Mouse (Mus musculus): ENCODE measurements around the gene Sbno2.

Gene Sbno2

DNA sequence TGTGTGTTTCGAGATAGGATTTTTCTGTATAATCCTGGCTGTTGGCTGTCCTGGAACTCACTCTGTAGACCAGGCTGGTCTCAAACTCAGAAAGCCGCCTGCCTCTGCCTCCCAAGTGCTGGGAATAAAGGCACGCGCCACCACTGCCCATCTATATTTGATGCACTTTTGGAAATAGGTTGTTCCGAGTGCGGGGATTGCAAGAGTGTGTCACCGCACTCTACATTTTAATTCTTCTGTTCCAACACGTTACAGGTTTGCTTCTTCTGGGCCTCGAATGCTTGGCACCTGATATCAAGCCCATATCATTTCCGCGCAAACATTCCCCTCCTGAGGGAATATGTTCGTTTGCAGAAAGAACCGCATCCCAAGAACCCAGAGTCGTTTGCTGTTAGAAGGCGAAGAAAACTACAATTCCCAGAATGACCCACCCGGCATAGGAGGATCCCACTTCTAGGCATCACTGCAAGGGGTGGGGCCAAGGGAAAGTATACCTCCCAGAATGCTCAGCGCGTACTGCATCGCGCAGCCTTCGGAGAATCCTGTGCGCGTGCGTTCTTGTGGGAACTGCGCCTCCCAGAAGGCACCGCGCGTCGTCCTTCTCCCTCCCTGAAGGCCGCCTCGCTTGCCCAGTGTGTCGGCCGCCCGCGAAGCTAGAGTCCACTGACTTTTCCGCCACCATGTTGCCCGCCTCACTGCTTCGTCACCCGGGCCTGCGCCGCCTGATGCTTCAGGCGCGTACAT lies 36.6 kb upstream of the Sbno2 start:
- peak; percentile 86 to 93 for DNase-seq

DNA sequence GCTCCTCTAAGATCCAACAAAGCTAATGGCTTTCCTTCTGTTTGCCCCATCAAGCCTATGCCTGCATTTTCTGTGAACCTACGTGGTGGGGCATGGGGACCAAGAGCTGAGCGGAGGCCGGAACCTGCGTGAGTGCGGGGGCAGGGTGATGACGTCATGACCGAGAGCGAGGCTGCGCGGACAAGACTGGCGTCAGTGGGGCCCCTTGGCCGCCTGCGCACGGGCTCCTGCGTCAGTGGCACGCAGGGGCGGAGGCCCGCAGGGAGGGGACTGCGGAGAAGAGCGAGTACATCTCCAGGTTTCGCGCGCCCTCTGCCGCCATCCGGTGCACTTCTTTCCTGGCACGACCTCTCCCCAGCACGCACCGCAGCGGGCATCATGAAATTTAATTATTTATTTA lies 35.9 kb upstream of the Sbno2 start:
- peak; percentile 94 to 98 for DNase-seq

DNA sequence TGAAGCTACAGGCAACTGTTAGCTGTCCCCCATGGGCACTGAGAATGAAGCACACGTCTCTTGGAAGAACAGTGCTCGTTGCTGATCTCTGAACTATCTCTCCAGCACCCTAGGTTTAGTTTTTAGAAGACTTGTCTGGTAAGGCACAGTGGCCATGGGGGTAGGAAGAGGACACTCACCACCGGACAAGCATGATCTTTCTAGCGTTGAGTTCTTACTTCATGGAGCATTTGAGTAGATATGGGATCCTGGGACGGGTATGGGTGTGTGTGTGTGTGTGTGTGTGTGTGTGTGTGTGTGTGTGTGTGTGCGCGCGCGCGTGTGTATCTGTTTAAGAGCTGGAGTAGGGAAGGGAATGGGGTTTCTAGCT lies 35.3 kb upstream of the Sbno2 start, which contains the start of gene Cbarp:
Gene Cbarp, minus strand, starts transcription at position 170 of the 370 bp plus-strand sequence.
- DNase-seq = no peak

DNA sequence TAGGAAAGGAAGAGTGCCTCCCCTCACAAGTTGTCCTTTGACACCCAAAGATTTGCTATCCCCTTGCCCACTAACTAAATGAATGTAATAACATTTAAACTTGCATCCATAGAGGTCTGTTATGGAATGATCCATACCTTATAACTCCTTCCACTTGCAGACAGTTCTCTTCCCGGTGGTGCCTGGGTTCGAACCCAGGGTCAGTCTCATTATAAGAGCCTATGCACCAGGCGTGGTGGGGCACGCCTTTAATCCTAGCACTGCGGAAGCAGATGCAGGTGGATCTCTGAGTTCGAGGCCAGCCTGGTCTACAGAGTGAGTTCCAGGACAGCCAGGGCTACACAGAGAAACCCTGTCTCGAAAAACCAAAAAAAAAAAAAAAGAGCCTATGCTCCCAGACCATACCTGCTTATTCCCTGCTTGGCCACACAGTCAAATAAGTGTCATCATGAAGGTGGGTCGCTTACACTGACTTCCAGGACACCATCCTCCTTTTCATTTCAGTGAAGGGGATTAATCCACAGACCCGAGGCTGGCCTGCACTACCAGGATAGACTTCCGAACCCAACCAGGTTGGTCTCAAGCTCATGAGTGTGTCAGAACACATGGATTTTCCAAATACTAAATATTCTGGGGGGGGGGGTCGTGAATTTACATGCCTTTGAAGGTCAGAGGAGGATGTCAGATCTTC lies 34.7 kb upstream of the Sbno2 start:
- no peak for DNase-seq

DNA sequence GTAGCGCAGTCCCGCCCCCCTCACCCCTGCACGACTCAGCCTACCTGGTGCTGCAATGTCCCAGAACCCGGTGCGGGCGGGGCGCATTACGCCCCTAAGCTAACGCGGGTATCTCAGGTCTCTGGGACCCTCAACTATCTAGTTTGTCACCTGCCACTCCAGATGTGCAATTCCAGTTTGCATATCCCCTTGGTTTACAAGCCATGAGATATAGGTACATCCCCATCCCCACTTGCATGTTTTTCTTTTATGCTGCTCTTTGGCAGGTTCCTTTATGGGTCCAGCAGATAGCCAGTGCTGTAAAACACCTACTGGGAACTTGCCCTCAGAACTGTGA lies 34.0 kb upstream of the Sbno2 start:
- DNase-seq = no peak

DNA sequence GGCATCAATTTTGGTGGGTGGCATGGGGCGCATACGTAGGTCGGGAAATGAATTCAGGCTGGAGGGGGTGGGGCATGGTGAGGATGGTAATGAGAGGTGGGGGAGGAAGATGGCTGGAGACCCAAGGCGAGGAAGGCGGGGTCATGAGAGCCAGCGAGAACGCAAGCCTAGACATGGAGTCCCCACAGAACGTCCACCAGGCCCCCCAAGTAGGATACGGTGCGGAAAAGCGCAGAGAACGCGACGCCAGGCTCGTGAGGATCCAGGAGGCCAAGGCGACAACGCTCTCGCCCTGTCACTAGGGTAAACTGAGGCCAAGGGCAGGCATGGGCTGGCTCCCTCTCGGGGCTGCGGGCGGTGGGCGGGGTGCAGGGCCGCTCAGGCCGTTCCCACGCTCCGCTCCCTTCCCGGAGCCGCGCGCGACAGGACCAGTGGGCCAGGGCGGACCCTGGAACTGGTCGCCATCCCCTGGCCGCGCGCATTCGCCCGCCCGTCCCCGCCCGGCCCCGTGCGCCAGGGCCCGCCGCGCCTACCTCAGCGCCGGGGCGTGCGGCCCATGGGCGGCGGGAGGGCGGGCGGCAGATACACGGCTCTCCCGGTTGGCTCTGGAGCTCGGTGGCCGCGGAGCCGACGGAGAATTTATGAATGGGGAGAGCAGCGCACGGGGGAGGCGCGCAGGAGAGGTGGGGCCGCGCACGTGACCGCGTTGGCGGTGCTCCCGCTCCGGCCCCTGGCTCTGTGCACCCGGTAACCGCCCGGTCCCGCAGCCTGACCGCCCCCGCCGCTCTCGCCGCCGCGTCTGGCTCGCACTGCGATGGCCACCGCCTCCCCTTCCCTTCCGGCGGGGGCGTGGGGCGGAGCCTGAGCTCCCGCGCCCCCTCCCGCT lies 33.4 kb upstream of the Sbno2 start, which contains the start of gene Atp5d:
Gene Atp5d, plus strand, starts transcription at position 80 of the 886 bp plus-strand sequence.
- peak; percentile 65 to 73 for DNase-seq

DNA sequence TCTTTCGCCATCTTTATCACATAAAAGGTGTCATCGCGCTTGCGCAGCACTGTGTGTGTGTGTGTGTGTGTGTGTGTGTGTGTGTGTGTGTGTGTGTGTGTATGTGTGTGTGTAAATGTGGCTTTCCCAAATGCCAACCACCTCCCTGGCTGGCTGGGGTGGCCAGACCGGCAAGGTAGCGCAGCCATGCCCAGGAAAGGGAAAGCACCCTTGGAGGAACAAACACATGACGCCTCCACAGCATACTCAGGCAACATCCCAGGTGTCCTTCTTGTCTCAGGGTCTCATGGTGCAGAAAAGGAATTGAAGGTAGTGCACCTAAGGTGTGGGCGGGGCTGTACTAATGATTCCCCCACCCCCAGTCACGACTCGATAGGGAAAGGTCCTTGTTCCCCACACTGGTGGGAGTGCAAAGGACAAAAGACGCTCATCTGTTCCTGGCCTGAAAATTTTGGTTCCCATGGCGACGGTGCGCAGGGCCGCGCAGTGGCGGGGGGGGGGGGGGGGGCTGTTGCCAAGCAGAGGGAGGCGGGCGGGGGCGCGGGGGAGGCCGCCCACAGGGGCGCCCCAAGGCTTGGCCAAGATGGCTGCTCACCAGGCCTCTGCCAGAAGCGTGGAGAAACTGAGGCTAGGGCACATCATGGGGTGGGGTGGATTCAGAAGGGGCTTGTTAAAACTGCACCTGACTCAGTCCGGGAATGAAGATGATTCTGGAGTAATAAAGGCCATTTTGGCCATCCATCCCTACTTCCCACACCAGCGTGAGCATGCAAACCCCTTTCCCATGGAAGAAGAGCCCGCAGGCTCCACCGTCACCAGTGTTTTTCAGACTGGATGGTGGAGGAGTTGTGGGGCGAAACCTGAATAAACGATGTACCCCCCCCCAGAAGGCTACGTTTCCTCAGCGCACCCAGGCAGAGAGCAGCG lies 32.5 kb upstream of the Sbno2 start:
- peak in 1 of 2 experiments; percentile 32 for DNase-seq

DNA sequence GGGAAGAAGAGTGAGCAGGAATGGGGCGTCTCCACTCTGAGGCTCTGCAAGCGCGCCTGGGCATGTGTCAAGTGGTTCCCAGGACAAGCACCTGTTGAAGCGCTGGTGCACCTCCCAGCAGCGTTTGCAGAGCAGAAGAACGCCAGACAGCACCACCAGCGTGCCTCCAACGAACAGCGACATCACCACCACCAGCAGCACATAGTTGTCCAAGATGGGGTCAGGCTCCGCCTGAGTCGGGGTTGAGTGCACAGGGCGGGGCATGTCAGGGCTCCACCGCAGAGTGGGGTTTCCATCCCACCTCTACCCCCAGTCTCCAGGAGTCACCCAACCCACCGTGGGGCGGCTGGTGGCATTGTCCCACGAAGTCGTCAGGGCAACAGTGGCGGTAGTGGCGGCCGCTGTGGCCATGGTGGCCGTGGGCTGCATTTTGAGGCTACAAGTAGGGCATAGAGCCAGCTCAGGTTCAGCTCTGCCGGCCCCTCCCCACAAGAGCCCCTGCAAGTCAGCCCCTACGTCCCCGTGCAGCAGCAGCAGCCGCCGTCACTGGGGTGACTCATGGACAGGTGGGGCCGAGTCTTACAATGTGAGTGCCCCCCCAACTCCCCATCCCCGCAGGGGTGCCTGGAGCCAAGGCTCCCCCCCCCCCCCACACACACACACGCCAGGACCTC lies 31.7 kb upstream of the Sbno2 start:
- peak in 1 of 2 experiments; percentile 52 for DNase-seq

DNA sequence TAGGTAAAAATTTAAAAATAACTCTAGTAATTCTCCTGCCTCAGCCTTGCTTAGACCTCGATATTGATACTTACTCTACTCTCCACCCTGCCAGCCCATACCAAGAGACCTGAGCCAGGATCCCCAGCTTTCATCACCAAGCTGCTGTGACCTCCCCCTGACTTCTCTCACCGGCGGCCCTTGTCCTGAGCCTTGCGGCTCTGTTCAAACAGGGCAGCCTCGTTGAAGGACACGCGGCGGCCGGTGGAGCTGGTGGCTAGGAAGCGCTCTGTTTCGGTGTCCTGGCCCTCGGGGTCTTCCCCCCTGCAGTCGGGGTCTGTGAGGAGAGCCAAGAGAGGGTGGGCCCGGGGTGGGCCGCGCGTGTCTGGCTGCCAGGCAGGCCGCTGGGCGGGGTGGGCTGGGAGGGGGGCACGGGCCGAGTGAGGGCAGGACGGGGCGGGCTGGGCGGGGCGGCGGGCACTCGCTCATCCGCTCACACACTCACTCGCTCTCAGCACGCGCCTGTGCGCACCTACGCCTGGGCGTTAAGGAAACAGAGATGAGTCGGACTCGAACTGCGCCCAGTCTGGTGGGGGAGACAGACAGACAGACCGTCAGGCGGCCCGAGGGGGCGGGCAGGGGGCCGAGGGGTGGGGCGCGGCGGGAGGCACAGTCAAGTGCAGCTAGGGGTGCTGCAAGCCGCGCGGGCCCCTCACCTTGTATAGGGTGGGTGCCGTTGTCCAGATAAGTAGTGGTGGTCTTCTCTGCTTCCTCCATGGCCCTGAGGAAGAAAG lies 31.0 kb upstream of the Sbno2 start:
- peak in 1 of 2 experiments; percentile 26 for DNase-seq

DNA sequence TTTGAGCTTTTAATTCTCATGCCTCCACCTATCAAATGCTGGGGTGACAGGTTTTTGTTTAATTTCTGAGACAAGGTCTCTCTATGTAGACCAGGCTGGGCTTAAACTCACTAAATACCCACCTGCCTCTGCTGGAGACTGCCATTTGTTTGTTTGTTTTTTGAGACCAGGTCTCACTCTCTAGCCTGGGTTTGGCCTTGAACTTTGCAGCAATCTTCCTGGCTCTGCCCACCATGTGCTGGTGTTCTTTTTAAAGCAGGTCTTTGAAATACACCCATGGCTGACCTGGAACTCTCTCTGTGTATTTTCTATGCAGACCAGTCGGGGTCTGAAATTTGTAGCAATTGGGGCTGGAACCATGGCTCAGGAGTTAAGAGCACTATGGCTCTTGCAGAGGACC lies 30.3 kb upstream of the Sbno2 start:
- no peak for DNase-seq

DNA sequence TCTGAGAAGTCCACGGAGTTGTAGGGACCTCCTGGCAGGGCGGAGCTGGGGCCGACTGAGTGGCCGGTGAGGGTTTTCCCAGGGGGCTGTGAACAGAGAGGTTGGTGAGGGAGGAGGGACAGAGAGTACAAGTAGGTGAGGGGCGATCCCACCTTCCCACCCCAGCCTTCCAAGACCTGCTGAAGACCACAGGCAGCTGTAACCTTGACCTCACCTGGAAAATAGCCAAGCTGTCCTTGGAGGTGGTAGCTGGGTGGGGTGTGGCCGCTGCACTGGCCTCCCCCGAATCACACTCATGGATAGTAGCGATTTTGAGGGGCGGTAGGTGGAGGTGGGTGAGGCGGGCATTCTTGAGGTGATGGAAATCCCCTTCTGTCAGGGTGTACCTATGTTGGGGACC lies 29.8 kb upstream of the Sbno2 start:
- DNase-seq = no peak

DNA sequence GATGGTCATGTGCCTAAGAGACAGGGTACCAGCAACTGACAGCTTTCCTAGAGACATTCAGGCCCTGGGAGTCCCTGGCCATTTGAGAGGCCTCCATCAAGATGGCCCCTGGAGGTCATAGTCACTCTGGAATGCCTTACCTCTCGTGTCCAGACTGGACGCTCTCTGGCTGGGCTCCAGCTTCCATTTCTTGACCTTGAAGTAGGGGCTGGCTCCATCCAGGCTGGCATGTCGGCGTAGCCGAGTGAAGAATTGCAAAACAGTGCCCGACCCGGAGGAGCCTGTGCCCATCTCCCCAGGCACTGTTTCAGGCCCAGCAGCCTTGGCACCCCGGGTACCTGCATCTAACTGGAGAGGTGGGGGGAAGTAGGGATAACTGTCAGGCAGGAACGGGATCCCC lies 29.1 kb upstream of the Sbno2 start:
- no peak for DNase-seq

DNA sequence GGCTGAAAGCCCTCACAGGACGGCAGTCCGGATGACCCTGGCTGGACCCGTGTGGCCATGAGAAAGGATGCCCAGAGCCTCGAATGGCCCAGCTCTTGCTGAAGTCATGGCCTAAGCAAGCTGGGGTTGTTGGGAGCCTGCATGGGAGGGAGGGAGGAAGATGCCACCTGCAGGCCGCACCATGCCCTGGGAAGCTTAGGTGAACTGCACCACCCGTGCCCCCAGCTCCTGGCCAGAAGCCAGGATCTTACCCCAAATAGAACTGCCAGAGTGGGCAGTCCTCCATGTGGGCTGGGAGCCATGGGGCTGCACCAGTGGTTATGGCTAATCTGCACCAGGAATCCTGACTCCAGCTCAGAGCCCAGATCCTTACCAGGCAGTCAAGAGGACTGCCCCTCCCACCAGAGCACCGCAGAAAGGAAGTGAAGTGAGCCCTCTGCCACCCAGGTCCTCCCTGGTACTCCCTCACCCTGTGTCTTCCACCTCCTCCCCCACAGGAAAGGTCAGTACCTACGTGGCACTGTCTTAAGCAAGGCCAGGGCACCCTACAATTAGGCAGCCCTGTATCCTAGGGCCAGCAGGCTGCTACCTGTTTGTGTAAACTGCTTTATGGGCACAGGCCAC lies 28.0 kb upstream of the Sbno2 start:
- peak in 1 of 2 experiments; percentile 47 for DNase-seq

DNA sequence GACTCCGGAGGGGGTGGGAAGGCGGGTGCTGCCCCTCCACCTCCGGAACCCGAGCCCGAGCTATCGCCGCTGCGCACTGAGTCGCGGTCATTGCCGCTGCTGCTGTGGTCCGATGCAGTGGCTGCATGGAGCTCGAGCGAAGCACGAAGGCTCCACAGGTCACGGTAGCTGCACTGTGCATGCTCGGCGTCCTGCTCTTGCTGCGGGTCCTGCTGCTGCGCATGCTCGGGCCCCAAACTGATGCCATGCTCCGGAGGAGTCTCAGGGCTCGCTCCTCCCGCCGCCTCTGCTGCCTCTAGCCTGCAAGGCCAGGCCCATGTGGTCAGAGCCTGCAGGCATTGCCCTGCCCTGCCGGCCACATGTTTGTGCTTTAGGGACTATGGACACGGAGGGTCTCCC lies 26.6 kb upstream of the Sbno2 start:
- no peak for DNase-seq

DNA sequence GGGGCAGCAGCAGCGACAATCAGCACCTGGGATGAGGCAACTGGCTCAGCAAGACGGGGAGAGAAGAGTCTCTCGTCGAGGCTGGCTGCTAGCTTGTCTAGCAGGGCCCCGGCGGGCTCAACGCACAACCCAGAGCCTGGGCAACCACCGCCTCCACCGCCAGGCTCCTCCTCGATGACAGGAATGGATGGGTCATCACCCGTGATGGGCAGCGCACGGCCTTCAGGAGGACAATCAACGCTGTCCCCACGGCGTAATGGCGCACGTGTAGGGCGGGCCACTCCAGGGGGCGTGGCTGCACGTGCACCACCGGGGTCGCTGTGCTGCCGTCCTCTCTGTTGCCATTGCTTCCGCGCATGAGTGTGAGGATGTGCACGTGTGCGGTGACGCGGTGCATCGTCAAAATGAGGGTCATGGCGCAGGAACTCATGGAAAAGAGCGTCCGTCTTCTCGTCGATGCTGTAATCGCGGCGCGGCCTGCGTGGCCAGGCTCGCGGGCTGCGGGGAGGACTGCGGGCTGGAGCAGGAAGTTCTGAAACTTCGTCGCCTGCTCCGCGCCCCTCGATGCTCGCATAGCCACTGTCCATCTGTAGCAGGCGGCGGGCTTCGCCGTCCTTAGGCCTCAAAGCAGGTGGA lies 26.1 kb upstream of the Sbno2 start:
- peak in 1 of 2 experiments; percentile 28 for DNase-seq

DNA sequence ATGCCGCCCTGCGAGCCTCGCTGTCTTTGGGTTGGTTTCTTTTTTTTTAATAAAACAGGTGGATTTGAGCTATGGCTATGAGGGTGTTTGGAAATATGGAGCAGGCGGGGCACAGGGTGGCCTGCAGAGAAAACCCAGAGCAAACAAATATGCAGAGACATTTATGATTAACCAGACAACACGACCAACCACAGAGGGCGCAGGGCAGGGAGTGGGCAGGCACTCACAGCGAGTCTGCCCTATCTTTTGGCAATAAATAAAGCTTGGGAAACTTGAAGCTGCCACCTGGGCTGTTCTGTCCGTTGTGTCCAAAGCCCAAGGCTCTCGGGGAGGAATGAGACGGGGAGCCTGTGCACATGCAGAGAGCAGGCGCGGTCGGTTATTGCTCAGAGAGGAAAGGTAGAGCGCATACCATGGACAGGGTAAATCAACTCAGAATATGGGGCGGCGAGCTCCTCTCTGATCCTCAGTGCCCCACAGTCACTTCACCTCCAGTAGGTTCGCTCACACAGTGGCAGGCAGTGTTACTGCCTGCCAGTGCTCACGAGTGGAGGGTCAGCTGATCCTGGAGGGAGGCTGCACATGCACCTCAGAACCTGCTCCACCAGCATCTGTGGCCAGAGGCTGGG lies 25.1 kb upstream of the Sbno2 start:
- no peak for DNase-seq

DNA sequence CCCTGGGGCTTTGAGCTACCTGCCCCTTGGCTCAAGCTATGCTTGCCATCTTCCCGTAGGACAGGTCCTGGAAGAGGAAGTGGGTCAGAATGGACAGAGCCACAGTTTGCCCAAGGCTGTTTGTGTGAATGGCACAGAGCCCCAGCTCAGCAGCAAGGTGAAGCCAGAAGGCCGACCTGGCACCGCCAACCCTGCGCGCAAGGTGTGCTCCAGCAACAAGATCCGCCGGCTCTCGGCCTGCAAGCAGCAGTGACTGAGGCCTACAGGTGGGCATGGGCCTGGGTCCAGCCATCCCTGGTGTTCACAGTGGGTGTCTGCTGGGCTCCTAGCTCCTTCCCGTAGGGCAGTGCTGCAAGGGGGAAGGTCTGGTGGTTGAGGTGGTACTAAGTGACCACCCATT lies 24.5 kb upstream of the Sbno2 start:
- no peak for DNase-seq

DNA sequence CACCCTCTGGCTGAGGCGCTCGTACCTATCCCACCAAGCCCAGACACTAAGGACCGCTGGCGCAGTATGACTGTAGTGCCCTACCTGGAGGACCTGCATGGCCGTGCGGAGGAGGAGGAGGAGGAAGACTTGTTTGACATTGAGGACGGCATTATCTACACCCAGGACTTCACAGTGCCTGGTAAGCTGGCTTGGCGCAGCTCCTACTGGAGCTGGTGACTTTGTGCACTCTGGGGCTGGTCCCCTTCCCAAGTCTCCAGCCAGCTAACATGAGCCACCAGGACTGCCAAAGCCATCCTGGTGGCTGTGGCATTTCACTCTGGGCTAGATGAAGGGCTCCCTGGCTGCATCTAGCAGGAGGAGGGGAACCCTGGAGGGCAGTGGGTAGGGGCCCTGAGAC lies 22.5 kb upstream of the Sbno2 start:
- no peak for DNase-seq

DNA sequence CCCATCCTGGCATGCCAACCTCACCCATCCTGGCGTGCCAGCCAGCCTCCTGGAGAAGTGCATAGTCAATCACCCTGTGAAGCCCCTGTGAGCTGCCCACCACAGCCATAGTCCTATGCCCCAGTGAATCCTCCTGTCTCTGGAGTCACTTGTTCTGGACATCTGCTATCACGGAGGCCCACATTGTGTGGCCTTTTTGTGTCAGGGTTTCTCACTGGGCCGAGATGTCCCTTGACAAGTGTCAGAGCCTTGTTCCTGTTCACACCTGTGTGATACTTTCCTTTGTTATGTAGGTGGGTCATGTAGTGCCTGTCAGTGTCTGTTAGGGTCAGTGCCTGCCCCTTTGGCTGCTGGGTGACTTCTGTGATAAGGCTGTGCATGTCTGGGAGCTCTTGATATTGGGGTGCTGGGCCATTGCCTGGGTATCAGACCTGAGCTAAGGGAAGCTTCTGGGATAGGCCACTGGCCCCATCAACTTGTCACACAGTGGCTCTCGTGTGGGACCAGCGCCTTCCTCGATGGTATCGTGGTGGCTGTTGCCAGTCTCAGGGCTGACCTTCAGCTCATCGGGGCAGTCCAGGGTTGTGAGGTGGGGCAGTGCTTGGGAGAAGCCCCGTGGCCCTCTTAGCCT lies 18.7 kb upstream of the Sbno2 start:
- DNase-seq = no peak

Measured in thymus, postnatal 36 days (tissue).